Mouse (Mus musculus): ENCODE measurements at regions not wholly inside any gene's neighbourhood (a gene's known extent, or its start where the extent isn't known, plus 50 kb on each side); places are given as distances from the start of the nearest gene placed in this dataset.

GRCm38 (mm10) chr13:73099407-73099806, 160.9 kb upstream of the Irx4 start:
- H3K4me3 ChIP-seq (ENCODE audit: low read depth, low read length), result no peak overlapping the region
- H3K9me3 ChIP-seq (ENCODE audit: control insufficient read depth, low read length), result no peaks in the 10 kb centered on the region
- H3K27me3 ChIP-seq (ENCODE audit: control insufficient read depth, insufficient read depth, low read length), result no peaks in the 10 kb centered on the region
- H3K27ac ChIP-seq (replicated peaks), result no peak overlapping the region
- no peaks in the 10 kb centered on the region for H3K36me3 ChIP-seq (ENCODE audit: control insufficient read depth, insufficient read depth, low read length)
- 84% methylated on average over 1 of the region's 1 CpGs for WGBS
- no peaks in the 10 kb centered on the region for H3K4me1 ChIP-seq (replicated peaks; ENCODE audit: control insufficient read depth, insufficient read depth)
- DNase-seq (ENCODE audit: low spot score), result no peak
- no peak overlapping the region for H3K4me2 ChIP-seq (replicated peaks; ENCODE audit: low read depth)
- ATAC-seq (ENCODE audit: low FRiP score, low TSS enrichment), result no peak
- no peak overlapping the region for H3K9ac ChIP-seq (ENCODE audit: low read length)
- TF ChIP-seq CTCF (IDR thresholded peaks at IDR 0.05; ENCODE audit: low read depth), result no peak
- no peak for TF ChIP-seq EP300 (optimal IDR thresholded peaks at IDR 0.05)

DNA sequence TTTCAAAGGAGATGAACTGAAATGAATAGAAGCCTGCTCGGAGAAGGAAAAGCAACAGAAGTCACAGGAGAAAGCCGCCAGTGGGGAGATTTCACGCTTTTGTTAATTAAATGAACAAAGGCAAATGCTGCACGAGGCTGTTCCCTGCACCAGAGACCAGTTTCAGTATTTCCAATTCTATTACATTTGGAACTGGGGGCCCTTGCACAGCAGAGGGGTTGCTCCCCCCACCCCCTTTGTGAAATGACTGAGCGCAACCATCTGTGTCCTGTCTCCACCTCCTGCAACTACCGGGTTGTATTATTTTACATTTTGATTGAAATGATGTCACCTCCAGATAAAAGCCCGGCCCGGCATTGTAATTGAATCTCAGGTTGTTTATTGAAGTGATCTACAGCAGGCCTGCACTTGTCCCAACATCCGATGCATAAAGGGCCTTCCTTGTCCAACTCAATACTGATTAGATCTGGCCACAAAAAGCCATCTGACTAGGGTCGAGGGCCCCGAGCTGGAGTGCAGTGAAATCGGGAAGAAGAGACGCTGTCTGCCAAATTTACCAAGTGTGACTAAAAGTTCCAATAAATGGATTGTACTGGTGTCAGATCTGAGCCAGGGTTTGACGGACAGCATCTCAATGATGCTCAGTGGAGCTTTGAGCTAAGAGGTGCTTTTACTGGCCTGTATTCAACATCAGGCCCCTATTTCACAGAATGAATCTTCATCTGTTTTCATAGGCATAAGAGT, 152.9 kb upstream of the Irx4 start:
- H3K4me1 ChIP-seq (replicated peaks; ENCODE audit: control insufficient read depth, insufficient read depth), result no peaks in the 10 kb centered on the region
- no peaks in the 10 kb centered on the region for H3K9me3 ChIP-seq (ENCODE audit: control insufficient read depth, low read length)
- no peak overlapping the region for H3K4me3 ChIP-seq (ENCODE audit: low read depth, low read length)
- H3K36me3 ChIP-seq (ENCODE audit: control insufficient read depth, insufficient read depth, low read length), result no peaks in the 10 kb centered on the region
- DNase-seq (ENCODE audit: low spot score), result no peak
- H3K27ac ChIP-seq (replicated peaks), result no peak overlapping the region
- WGBS, result 53% methylated on average over 14 of the region's 14 CpGs
- TF ChIP-seq CTCF (IDR thresholded peaks at IDR 0.05; ENCODE audit: low read depth), result no peak
- TF ChIP-seq EP300 (optimal IDR thresholded peaks at IDR 0.05), result no peak
- no peaks in the 10 kb centered on the region for H3K27me3 ChIP-seq (ENCODE audit: control insufficient read depth, insufficient read depth, low read length)
- H3K9ac ChIP-seq (ENCODE audit: low read length), result no peak overlapping the region
- ATAC-seq (ENCODE audit: low FRiP score, low TSS enrichment), result no peak
- H3K4me2 ChIP-seq (replicated peaks; ENCODE audit: low read depth), result no peak overlapping the region

DNA sequence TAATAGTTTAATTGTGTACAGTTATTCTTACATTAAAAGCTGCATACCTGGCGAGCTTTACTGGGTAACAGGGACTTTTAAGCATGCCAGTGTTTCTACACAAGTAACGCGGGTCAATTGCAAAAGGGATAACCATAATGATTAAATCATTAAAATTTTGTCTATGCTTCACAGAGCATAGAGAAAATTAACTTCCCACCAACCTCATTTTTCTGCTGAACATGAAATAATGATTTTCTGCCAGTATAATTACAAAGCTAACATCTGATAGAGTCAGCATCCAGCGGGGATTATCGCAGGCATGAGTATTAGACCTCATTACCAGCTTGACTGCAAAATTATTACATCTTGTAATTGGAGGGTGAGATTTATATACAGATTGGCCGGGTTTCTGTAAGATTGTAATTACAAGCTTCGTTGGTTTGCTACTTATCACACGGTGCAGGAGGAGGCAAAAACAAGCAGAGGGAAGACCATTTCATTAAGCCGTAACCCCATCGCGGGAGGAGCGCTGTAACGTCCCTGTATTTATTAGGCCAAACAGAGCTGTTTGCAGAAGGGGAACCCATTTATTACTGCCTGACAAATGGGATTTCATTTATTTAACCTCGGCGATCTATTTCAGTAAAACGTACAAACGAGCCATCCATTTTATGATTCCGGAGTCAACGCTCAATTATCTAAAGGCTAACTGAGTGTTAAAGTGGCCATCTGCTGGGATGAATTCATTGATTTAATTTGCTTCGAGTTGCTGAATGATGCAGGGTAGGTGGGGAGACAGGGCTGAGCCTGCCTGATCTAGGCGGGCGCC, 143.3 kb upstream of the Irx4 start:
- H3K4me2 ChIP-seq (replicated peaks; ENCODE audit: low read depth), result no peak overlapping the region; the same call in 1 of the 2 replicates
- no peak overlapping the region for H3K9ac ChIP-seq (ENCODE audit: low read length)
- ATAC-seq (ENCODE audit: low FRiP score, low TSS enrichment) (no peak), DNase-seq (ENCODE audit: low spot score) (no peak)
- no peaks in the 10 kb centered on the region for H3K4me1 ChIP-seq (replicated peaks; ENCODE audit: control insufficient read depth, insufficient read depth)
- no peaks in the 10 kb centered on the region for H3K27me3 ChIP-seq (ENCODE audit: control insufficient read depth, insufficient read depth, low read length)
- no peaks in the 10 kb centered on the region for H3K9me3 ChIP-seq (ENCODE audit: control insufficient read depth, low read length)
- TF ChIP-seq CTCF (IDR thresholded peaks at IDR 0.05; ENCODE audit: low read depth) (no peak), EP300 (optimal IDR thresholded peaks at IDR 0.05) (no peak)
- H3K36me3 ChIP-seq (ENCODE audit: control insufficient read depth, insufficient read depth, low read length), result no peaks in the 10 kb centered on the region
- H3K4me3 ChIP-seq (ENCODE audit: low read depth, low read length), result no peak overlapping the region
- no peak overlapping the region for H3K27ac ChIP-seq (replicated peaks)
- WGBS, result 30% methylated on average over 22 of the region's 22 CpGs

DNA sequence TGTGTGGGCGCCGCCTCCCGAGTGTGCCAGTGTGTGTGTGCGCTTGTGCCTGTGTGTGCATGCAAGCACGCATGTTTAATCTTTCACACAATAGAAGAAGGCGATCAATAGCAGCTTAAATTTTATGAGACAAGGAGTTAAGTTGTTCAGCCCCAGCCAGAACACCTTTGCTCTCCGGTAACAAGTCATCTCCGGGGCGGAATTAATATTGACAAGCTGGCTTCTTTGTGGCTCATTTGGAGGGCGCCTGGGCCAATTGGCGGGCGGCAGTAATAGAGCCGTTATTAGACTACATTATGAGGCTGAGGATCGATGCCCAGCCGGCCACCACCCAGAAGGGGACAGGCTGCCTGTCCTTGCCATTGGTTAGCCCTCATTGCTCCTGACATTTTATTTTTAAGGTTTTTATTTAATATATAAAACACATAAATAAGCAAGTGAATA, 142.6 kb upstream of the Irx4 start:
- H3K4me3 ChIP-seq (ENCODE audit: low read depth, low read length), result no peak overlapping the region
- TF ChIP-seq CTCF (IDR thresholded peaks at IDR 0.05; ENCODE audit: low read depth) (no peak), EP300 (optimal IDR thresholded peaks at IDR 0.05) (no peak)
- no peaks in the 10 kb centered on the region for H3K27me3 ChIP-seq (ENCODE audit: control insufficient read depth, insufficient read depth, low read length)
- no peaks in the 10 kb centered on the region for H3K36me3 ChIP-seq (ENCODE audit: control insufficient read depth, insufficient read depth, low read length)
- no peak for ATAC-seq (ENCODE audit: low FRiP score, low TSS enrichment)
- no peak for DNase-seq (ENCODE audit: low spot score)
- no peaks in the 10 kb centered on the region for H3K9me3 ChIP-seq (ENCODE audit: control insufficient read depth, low read length)
- WGBS, result 53% methylated on average over 15 of the region's 15 CpGs
- no peak overlapping the region; the same call in 1 of the 2 replicates for H3K4me2 ChIP-seq (replicated peaks; ENCODE audit: low read depth)
- H3K27ac ChIP-seq (replicated peaks), result no peak overlapping the region
- H3K4me1 ChIP-seq (replicated peaks; ENCODE audit: control insufficient read depth, insufficient read depth), result no peaks in the 10 kb centered on the region
- H3K9ac ChIP-seq (ENCODE audit: low read length), result no peak overlapping the region

DNA sequence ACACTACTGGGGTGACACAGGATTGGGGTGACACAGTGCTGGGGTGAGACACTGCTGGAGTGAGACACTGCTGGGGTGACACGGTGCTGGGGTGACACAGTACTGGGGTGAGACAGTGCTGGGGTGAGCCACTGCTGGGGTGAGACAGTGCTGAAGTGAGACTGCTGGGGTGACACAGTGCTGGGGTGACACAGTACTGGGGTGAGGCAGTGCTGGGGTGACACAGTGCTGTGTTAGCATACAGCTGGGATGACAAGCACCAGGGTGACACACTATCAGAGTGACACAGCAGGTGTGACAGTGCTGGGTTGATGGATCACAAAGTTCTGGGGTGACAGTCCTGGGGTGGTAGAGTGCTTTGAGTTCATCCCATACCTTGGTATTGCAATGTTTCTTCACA, 137.3 kb upstream of the Irx4 start:
- no peak overlapping the region for H3K9ac ChIP-seq (ENCODE audit: low read length)
- no peak for TF ChIP-seq CTCF (IDR thresholded peaks at IDR 0.05; ENCODE audit: low read depth)
- H3K4me2 ChIP-seq (replicated peaks; ENCODE audit: low read depth), result no peak overlapping the region
- DNase-seq (ENCODE audit: low spot score) (no peak), ATAC-seq (ENCODE audit: low FRiP score, low TSS enrichment) (0 out of 2 replicates have a peak, but pooled peaks have one; percentile 12)
- no peak overlapping the region for H3K4me3 ChIP-seq (ENCODE audit: low read depth, low read length)
- no peaks in the 10 kb centered on the region for H3K36me3 ChIP-seq (ENCODE audit: control insufficient read depth, insufficient read depth, low read length)
- H3K27me3 ChIP-seq (ENCODE audit: control insufficient read depth, insufficient read depth, low read length), result no peaks in the 10 kb centered on the region
- WGBS, result 71% methylated on average over 1 of the region's 1 CpGs
- no peaks in the 10 kb centered on the region for H3K4me1 ChIP-seq (replicated peaks; ENCODE audit: control insufficient read depth, insufficient read depth)
- H3K9me3 ChIP-seq (ENCODE audit: control insufficient read depth, low read length), result no peaks in the 10 kb centered on the region
- no peak overlapping the region for H3K27ac ChIP-seq (replicated peaks)

DNA sequence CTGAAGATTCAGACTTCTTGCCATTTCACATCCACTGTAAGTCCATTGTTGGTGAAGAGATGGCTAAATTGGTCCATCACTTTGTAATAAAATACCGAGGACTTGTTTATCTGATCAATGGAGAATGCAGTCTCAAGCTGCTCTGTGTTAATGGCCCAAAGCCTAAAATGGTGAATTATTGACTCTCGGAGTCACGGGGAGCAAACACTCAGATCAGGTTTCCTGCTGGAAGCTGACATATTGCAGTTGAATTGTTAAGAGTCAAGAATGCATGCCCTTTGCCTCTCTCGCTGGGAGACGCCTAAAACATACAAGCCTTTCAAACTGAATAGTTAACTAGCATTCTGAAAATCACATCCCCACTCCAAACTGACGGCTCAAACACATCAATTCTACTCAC, 129.0 kb upstream of the Irx4 start:
- Histone ChIP-seq H3K27ac (replicated peaks) (no peak overlapping the region), H3K27me3 (ENCODE audit: control insufficient read depth, insufficient read depth, low read length) (no peaks in the 10 kb centered on the region), H3K36me3 (ENCODE audit: control insufficient read depth, insufficient read depth, low read length) (no peaks in the 10 kb centered on the region), H3K4me1 (replicated peaks; ENCODE audit: control insufficient read depth, insufficient read depth) (no peaks in the 10 kb centered on the region), H3K9ac (ENCODE audit: low read length) (no peak overlapping the region), H3K4me3 (ENCODE audit: low read depth, low read length) (no peak overlapping the region), H3K4me2 (replicated peaks; ENCODE audit: low read depth) (no peak overlapping the region), H3K9me3 (ENCODE audit: control insufficient read depth, low read length) (no peaks in the 10 kb centered on the region)
- DNase-seq (ENCODE audit: low spot score) (no peak), ATAC-seq (ENCODE audit: low FRiP score, low TSS enrichment) (no peak)
- no peak for TF ChIP-seq EP300 (optimal IDR thresholded peaks at IDR 0.05)
- no peak for TF ChIP-seq CTCF (IDR thresholded peaks at IDR 0.05; ENCODE audit: low read depth)
- whole genome bisulfite sequencing, result 11% methylated on average over 6 of the region's 6 CpGs

All from stomach, postnatal 0 days (tissue).